Mouse (Mus musculus) forebrain, embryonic 14.5 days (tissue): ENCODE data around the gene Mical3. TPM values are rescaled to one million over a fixed set of nuclear protein-coding genes. Genes with fewer than 3 reads are reported as not detected.

ENCODE experiments used
- ATAC-seq: fragments of 200-750 bp; cut with Nextera tagmentation; 2 replicates; pipeline ENCODE4 v1.8.0; 2017; ENCODE audit warnings: mild to moderate bottlenecking, moderate library complexity
- DNase-seq: peaks from one replicate; pipeline ENCODE4 v3.0.0-alpha.2; 2015; ENCODE audit warnings: low spot score
- H3K27ac ChIP-seq: fragments of 300-500 bp; sonication (generic); 2 replicates; pipeline ENCODE4 v1.5.1; 2014; ENCODE audit warnings: low read depth, mild to moderate bottlenecking, control low read depth, low read length, moderate library complexity
- H3K27me3 ChIP-seq: fragments of 300-500 bp; sonication (generic); replicated peaks from 2 replicates; pipeline ENCODE4 v1.6.1; 2014; ENCODE audit warnings: low read length, control low read depth, mixed read lengths; ENCODE audit not compliant: control insufficient read depth, insufficient read depth
- H3K36me3 ChIP-seq: fragments of 300-500 bp; sonication (generic); 2 replicates; pipeline ENCODE4 v1.6.1; 2014; ENCODE audit warnings: low read length, control low read depth; ENCODE audit not compliant: control insufficient read depth, insufficient read depth
- H3K4me1 ChIP-seq: fragments of 300-500 bp; sonication (generic); 2 replicates; pipeline ENCODE4 v1.6.1; 2014; ENCODE audit warnings: antibody characterized with exemption, low read length, control low read depth; ENCODE audit not compliant: control insufficient read depth, insufficient read depth
- H3K4me2 ChIP-seq: fragments of 300-500 bp; sonication (generic); 2 replicates; pipeline ENCODE4 v1.6.1; 2014; ENCODE audit warnings: mild to moderate bottlenecking, control low read depth, low read length
- H3K4me3 ChIP-seq: fragments of 300-500 bp; sonication (generic); 2 replicates; pipeline ENCODE4 v1.5.1; 2014; ENCODE audit warnings: low read depth, low read length, control low read depth
- H3K9ac ChIP-seq: fragments of 300-500 bp; sonication (generic); 2 replicates; pipeline ENCODE4 v1.6.1; 2014; ENCODE audit warnings: mild to moderate bottlenecking, low read length, control low read depth, moderate library complexity
- H3K9me3 ChIP-seq: fragments of 300-500 bp; sonication (generic); replicated peaks from 2 replicates; pipeline ENCODE4 v1.6.1; 2016; ENCODE audit warnings: low read length, control low read depth, mixed read lengths; ENCODE audit not compliant: control insufficient read depth
- WGBS: fragments of 180-500 bp; shearing (Covaris S2); extraction: QIAGEN DNeasy Blood & Tissue Kit; methylation state at CpG from one replicate; pipeline ENCODE4 v1.1.7; 2014; 5-methylcytosine and 5-hydroxymethylcytosine counted together
- polyA plus RNA-seq: library from polyadenylated mRNA; unstranded; fragments of >200 nt; fragmentation: Nextera tagmentation; extraction: Ambion mirVana; gene quantifications from 2 replicates; pipeline ENCODE4 v1.2.1, GENCODE M21; 2014

Gene Mical3
- polyA plus RNA-seq, 1 experiment from 2014 or later, result 19.4 TPM

DNA sequence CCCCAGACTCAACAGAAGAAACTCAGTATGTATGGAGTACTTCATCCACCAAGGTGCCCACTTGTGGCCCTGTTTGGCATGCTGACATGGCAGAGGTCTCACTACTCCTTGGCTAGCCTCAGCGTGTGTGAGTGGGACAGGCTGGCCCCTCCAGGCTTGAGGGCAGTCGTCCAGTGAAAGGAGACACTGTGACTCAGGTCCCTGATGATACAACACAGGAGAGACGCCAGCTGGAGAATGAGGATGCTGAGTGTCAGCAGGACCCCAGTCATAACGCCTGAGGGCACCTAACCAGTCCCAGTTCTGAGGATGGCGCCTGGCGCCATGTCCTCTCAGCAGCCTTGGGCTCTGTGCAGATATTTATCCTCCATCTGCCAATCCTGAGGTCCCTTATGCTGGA is 134.2 kb downstream of the Mical3 start:
- Histone ChIP-seq H3K27ac (no peak overlapping the region), H3K4me3 (no peak overlapping the region), H3K9me3 (no peaks in the 10 kb centered on the region), H3K4me1 (no peaks in the 10 kb centered on the region), H3K4me2 (no peak overlapping the region), H3K36me3 (peaks cover 28% of the 10 kb centered on the region), H3K27me3 (no peaks in the 10 kb centered on the region), H3K9ac (no peak overlapping the region)
- ATAC-seq (no peak), DNase-seq (no peak)
- WGBS, result 87% methylated on average over 6 of the region's 6 CpGs

DNA sequence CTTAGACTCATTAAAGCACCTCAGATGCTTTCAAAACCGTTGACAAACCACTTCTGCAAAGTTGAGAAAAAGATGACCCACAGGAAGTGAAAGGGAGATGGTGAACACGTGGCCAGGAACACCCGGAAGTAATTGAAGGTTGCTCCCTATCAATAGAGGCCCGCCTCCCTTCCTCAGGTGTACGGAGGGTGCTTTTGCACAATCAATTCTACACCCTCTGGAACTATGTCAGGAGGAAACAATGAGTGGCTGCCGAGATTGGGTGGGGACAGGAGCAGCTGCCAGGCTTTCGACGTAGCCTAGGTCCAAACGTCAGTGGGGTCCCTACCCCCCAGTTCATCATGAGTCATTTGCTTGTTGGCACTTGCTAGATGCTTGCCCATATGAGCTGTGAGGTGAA is 135.3 kb downstream of the Mical3 start:
- Histone ChIP-seq H3K9ac (no peak overlapping the region), H3K4me3 (no peak overlapping the region), H3K9me3 (no peaks in the 10 kb centered on the region), H3K27ac (no peak overlapping the region), H3K4me2 (no peak overlapping the region), H3K27me3 (no peaks in the 10 kb centered on the region), H3K4me1 (no peaks in the 10 kb centered on the region), H3K36me3 (peaks cover 18% of the 10 kb centered on the region)
- no peak for ATAC-seq
- DNase-seq, result no peak
- 89% methylated on average over 9 of the region's 9 CpGs for WGBS

- DNase-seq (no peak), ATAC-seq (no peak)
- 89% methylated on average over 6 of the region's 6 CpGs for WGBS
- no peaks in the 10 kb centered on the region for H3K27me3 ChIP-seq
- H3K4me1 ChIP-seq, result no peaks in the 10 kb centered on the region
- H3K4me2 ChIP-seq, result no peak overlapping the region
- H3K27ac ChIP-seq, result no peak overlapping the region
- H3K4me3 ChIP-seq, result no peak overlapping the region
- H3K9me3 ChIP-seq, result no peaks in the 10 kb centered on the region
- no peak overlapping the region for H3K9ac ChIP-seq
- peaks cover 4% of the 10 kb centered on the region for H3K36me3 ChIP-seq
These were observed 138.9 kb downstream of the Mical3 start for GRCm38 (mm10) chr6:120991857-120992256.

DNA sequence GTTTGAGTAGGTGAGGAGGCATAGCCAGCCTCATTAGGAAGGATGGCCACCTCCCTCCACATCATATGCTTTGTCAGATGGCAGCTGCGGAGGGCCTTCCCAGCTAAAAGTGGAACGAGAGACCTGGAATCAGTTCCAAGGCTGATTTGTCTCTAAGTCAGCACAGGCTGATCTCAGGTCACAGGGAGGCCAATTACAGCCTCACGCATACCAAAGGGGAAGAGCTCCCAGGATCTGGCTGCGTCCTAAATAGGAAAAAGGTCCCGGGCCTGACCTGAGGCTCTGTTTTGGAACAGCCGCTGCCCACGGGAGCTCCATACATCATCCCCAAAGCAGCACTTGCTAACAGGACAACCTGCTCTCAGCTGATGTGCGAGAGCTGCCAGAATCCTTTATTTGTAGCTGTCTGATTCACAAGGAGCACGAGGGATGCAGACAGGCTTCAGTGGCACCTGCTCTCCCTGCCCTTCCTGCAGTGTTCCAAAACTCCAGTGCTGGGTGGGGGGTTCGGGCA is 143.2 kb downstream of the Mical3 start:
- WGBS, result 56% methylated on average over 10 of the region's 10 CpGs
- peak overlapping the region; percentile 52; the same call in 1 of the 2 replicates for H3K27ac ChIP-seq
- H3K4me3 ChIP-seq, result no peak overlapping the region
- H3K9ac ChIP-seq, result no peak overlapping the region
- H3K9me3 ChIP-seq, result no peaks in the 10 kb centered on the region
- ATAC-seq (no peak), DNase-seq (no peak)
- peaks cover under 1% of the 10 kb centered on the region; the same call in 1 of the 2 replicates for H3K36me3 ChIP-seq
- H3K27me3 ChIP-seq, result no peaks in the 10 kb centered on the region
- no peaks in the 10 kb centered on the region for H3K4me1 ChIP-seq
- no peak overlapping the region for H3K4me2 ChIP-seq

DNA sequence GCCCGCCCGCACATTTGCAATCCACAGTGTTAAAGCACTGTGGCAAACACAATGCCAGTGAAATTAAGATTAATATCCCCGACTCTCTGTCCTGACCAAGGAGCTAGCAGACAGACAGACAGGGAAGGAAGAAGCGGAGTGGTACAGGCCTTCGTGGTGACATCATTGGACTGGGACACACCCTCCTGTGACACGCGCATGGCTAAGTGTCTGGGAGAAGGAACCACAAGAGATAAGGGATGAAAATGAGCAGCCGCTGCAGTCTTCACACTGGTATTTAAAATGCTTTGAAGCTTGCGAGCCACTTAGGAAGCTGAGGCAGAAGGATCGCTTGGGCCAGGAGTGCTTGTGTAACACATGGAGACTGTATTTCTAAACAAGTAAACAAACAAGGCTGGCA is 143.6 kb downstream of the Mical3 start:
- H3K9ac ChIP-seq, result no peak overlapping the region
- WGBS, result 85% methylated on average over 10 of the region's 10 CpGs
- H3K9me3 ChIP-seq, result no peaks in the 10 kb centered on the region
- H3K4me2 ChIP-seq, result no peak overlapping the region
- H3K4me3 ChIP-seq, result no peak overlapping the region
- H3K27me3 ChIP-seq, result no peaks in the 10 kb centered on the region
- DNase-seq (no peak), ATAC-seq (no peak)
- no peaks in the 10 kb centered on the region for H3K4me1 ChIP-seq
- peaks cover 5% of the 10 kb centered on the region for H3K36me3 ChIP-seq
- H3K27ac ChIP-seq, result 0 out of 2 replicates have a peak overlapping the region, but pooled peaks have one; percentile 52

DNA sequence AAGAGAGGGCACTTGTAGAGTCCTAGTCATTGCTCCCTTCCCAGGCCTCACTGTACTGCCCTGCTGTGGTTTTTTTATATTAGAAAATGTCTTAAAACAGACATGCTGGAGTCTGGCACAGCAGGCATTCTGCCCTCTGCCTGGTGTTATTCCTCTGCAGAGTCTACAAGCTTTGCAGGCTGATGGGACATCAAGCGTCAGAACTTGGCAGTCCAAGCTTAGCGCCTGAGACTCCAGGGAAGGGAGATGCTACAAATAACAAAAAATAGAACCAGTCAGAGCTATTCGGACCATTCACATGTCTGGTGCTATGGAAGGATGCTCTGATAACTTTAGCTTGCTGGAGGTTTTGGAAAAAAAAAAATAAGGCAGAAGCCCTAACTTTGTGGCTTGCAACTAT is 144.6 kb downstream of the Mical3 start:
- Histone ChIP-seq H3K9ac (no peak overlapping the region), H3K4me2 (no peak overlapping the region), H3K9me3 (no peaks in the 10 kb centered on the region), H3K36me3 (peaks cover 15% of the 10 kb centered on the region), H3K27me3 (no peaks in the 10 kb centered on the region), H3K27ac (no peak overlapping the region), H3K4me3 (no peak overlapping the region), H3K4me1 (no peaks in the 10 kb centered on the region)
- whole genome bisulfite sequencing, result 91% methylated on average over 3 of the region's 3 CpGs
- ATAC-seq (no peak), DNase-seq (no peak)

GRCm38 (mm10) chr6:120982314-120982713 is 148.5 kb downstream of the Mical3 start:
- Histone ChIP-seq H3K4me1 (no peaks in the 10 kb centered on the region), H3K9ac (no peak overlapping the region), H3K4me2 (no peak overlapping the region), H3K27me3 (no peaks in the 10 kb centered on the region), H3K36me3 (peaks cover 22% of the 10 kb centered on the region), H3K27ac (no peak overlapping the region), H3K9me3 (no peaks in the 10 kb centered on the region), H3K4me3 (no peak overlapping the region)
- ATAC-seq (no peak), DNase-seq (no peak)
- WGBS, result 97% methylated on average over 13 of the region's 13 CpGs

DNA sequence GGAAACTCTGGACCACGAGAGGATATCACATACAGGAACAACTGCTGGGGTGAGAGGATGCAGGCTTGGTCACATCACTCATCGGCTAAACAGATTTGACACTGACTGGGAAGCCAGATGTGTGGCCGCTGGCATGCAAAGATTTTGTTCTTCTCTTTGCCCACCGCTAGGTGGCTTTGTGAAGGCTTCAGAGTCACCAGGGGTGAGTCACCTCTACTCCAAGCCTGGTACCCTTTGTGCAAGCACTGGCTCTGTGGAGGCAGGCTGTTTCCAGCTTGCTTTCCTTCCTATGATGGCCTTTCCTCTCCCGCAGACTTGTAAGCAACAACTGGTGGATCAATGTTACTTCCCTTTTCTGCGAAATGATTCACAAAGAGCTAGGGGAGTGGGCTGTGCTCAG is 149.3 kb downstream of the Mical3 start:
- 63% methylated on average over 6 of the region's 6 CpGs for WGBS
- no peaks in the 10 kb centered on the region for H3K27me3 ChIP-seq
- peaks cover 22% of the 10 kb centered on the region for H3K36me3 ChIP-seq
- ATAC-seq (no peak), DNase-seq (no peak)
- no peak overlapping the region for H3K27ac ChIP-seq
- H3K4me1 ChIP-seq, result no peaks in the 10 kb centered on the region
- no peak overlapping the region for H3K4me2 ChIP-seq
- H3K4me3 ChIP-seq, result no peak overlapping the region
- no peaks in the 10 kb centered on the region for H3K9me3 ChIP-seq
- no peak overlapping the region for H3K9ac ChIP-seq

GRCm38 (mm10) chr6:120978019-120978621 is 152.7 kb downstream of the Mical3 start:
- H3K27me3 ChIP-seq, result no peaks in the 10 kb centered on the region
- peaks cover 26% of the 10 kb centered on the region for H3K36me3 ChIP-seq
- WGBS, result 76% methylated on average over 18 of the region's 18 CpGs
- H3K4me3 ChIP-seq, result no peak overlapping the region
- H3K27ac ChIP-seq, result no peak overlapping the region
- no peak for ATAC-seq
- H3K9ac ChIP-seq, result no peak overlapping the region
- H3K4me1 ChIP-seq, result no peaks in the 10 kb centered on the region
- DNase-seq, result no peak
- H3K9me3 ChIP-seq, result no peaks in the 10 kb centered on the region
- no peak overlapping the region for H3K4me2 ChIP-seq
